Mouse (Mus musculus): Measurements from ENCODE around the gene Olfr1245. TPM values are rescaled to one million over a fixed set of nuclear protein-coding genes. Genes with fewer than 3 reads are reported as not detected.
"Not testable (repeated sequence)": the region's sequence is repeated elsewhere in the genome, so short reads cannot be mapped to it uniquely, and the experiment has no call there.

Olfr1245 gene
- polyA plus RNA-seq (2015; fragmentation: Nextera tagmentation; extraction: Ambion mirVana): not detected in 2 replicates

DNA sequence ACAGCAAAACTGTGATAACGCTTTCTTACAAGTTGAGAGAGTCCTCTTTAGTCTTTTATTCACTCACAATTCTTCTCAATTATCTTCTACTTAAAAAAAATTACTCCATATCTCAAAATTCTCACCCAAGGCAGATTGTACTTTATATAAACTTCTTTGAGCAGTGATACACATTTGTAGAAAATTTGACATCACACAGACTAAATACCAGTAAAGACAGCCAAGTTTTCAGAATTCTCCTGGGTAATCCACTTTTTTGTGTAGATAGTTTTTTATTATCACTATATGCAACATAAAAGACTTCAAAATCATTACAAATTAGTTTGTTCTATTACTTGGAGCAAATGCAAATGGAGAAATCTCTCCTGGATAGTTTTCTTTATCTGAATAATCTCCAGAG, at the start of gene Olfr1245:
Gene Olfr1245 (minus strand): TSS at position 101 of the 400 bp plus-strand sequence.
- 84% methylated on average over 1 of the region's 1 CpGs for WGBS
- no peak within 1 kb of the TSS for H3K4me2 ChIP-seq (replicated peaks)

DNA sequence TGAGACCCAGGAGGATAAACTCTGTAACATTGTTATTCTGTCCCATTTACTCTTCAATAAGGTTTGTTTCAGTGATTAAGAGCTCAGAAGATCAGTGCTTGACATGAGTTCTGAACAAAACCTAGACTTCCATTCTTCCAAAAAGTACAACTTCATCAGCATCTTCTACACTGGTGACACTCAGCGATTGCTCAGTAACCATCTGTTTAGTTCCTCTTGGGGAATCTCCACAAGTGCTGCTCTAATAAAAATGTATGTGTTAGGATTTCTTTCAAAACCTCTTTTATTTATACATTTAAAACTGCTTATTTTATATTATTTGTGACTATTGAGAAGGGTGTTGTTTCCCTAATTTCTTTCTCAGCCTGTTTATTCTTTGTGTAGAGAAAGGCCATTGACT, 39.9 kb upstream of the Olfr1245 start, which contains the start of gene Olfr1248:
Gene Olfr1248 (minus strand): TSS at position 101 of the 400 bp plus-strand sequence.
- WGBS: 89% methylated on average over 1 of the region's 1 CpGs
- H3K4me2 ChIP-seq (replicated peaks); H3K9me3 ChIP-seq (replicated peaks); H3K36me3 ChIP-seq; H3K27ac ChIP-seq (replicated peaks); ATAC-seq (ENCODE audit: insufficient number of reproducible peaks, low FRiP score, low TSS enrichment, low read depth); H3K4me1 ChIP-seq; H3K9ac ChIP-seq; H3K4me3 ChIP-seq (replicated peaks); H3K27me3 ChIP-seq: not testable (repeated sequence)

More for the DNA sequence above, at the start of gene Olfr1245:
- Histone ChIP-seq H3K27ac (replicated peaks) (no peak within 1 kb of the TSS), H3K36me3 (no peaks in the 10 kb centered on the region), H3K4me1 (no peaks in the 10 kb centered on the region), H3K4me3 (replicated peaks) (no peak within 1 kb of the TSS), H3K9me3 (replicated peaks) (no peaks in the 10 kb centered on the region), H3K27me3 (no peaks in the 10 kb centered on the region), H3K9ac (no peak within 1 kb of the TSS)
- ATAC-seq (ENCODE audit: insufficient number of reproducible peaks, low FRiP score, low TSS enrichment, low read depth): no peak

DNA sequence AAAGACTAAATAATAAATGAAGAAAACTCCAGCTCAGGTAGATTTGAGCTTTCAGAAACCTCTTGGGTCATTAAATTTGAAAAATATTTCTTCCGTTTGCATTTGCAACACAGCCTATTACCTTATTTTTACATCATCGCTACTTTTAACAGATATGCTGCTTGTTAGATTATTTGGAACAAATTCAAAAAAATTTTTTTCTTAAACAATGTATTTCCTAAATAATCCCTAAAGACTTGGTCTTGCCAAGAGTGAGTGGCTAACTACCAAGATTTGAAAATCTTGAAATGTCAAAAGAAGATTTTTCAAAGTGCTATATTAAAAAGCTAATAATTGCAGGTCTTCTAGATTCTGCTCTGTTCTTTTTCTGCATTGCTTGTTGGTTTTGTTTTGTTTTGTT, 35.8 kb upstream of the Olfr1245 start, which contains the start of gene Olfr1247:
Gene Olfr1247 (minus strand): TSS at position 101 of the 400 bp plus-strand sequence.
- no peak within 1 kb of the TSS for H3K4me2 ChIP-seq (replicated peaks)
- no peaks in the 10 kb centered on the region for H3K36me3 ChIP-seq
- ATAC-seq (ENCODE audit: insufficient number of reproducible peaks, low FRiP score, low TSS enrichment, low read depth): no peak
- no peaks in the 10 kb centered on the region for H3K4me1 ChIP-seq
- 88% methylated on average over 2 of the region's 2 CpGs for WGBS
- no peak within 1 kb of the TSS for H3K27ac ChIP-seq (replicated peaks)
- no peak within 1 kb of the TSS for H3K9ac ChIP-seq
- no peaks in the 10 kb centered on the region for H3K9me3 ChIP-seq (replicated peaks)
- H3K27me3 ChIP-seq: no peaks in the 10 kb centered on the region
- no peak within 1 kb of the TSS for H3K4me3 ChIP-seq (replicated peaks)

GRCm38 (mm10) chr2:89593057-89593456, 14.8 kb upstream of the Olfr1245 start, which contains the start of gene Olfr1246:
Olfr1246 (minus strand) TSS chr2:89593157.
- Histone ChIP-seq H3K4me2 (replicated peaks) (no peak within 1 kb of the TSS), H3K4me1 (no peaks in the 10 kb centered on the region)
- WGBS: 68% methylated on average over 2 of the region's 2 CpGs

DNA sequence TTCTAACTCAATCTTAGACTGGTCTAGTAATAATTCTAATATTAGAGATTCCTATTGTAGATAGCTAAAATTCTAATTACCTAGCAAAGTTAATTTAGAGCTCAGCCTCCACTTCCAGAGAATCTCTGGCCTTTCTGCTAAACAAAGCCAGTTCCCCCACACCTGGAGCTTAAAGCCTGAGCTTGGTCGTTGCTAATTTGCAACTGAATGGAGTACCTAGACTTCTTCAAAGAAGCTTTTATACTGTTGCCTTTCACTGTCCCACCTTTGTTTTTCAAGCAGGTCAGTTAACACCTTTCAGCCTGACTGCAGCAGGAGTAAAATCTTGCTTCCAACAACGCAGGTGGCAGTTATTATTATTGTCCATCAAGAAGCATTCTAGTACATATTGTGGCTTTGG, 15.5 kb downstream of the Olfr1245 start:
- H3K27ac ChIP-seq (replicated peaks); H3K4me3 ChIP-seq (replicated peaks); H3K27me3 ChIP-seq; H3K9me3 ChIP-seq (replicated peaks); H3K9ac ChIP-seq; H3K4me1 ChIP-seq; ATAC-seq (ENCODE audit: insufficient number of reproducible peaks, low FRiP score, low TSS enrichment, low read depth); H3K4me2 ChIP-seq (replicated peaks); H3K36me3 ChIP-seq: not testable (repeated sequence)
- 54% methylated on average over 2 of the region's 2 CpGs for WGBS

More at GRCm38 (mm10) chr2:89593057-89593456, 14.8 kb upstream of the Olfr1245 start, which contains the start of gene Olfr1246:
- Histone ChIP-seq H3K27me3 (no peaks in the 10 kb centered on the region), H3K27ac (replicated peaks) (no peak within 1 kb of the TSS), H3K9ac (no peak within 1 kb of the TSS), H3K9me3 (replicated peaks) (no peaks in the 10 kb centered on the region), H3K4me3 (replicated peaks) (no peak within 1 kb of the TSS), H3K36me3 (no peaks in the 10 kb centered on the region)
- no peak for ATAC-seq (ENCODE audit: insufficient number of reproducible peaks, low FRiP score, low TSS enrichment, low read depth)

GRCm38 (mm10) chr2:89544516-89544915, 33.7 kb downstream of the Olfr1245 start:
- no peak for ATAC-seq (ENCODE audit: insufficient number of reproducible peaks, low FRiP score, low TSS enrichment, low read depth)
- H3K9me3 ChIP-seq (replicated peaks): no peaks in the 10 kb centered on the region
- no peak overlapping the region for H3K4me2 ChIP-seq (replicated peaks)
- no peaks in the 10 kb centered on the region for H3K4me1 ChIP-seq
- H3K36me3 ChIP-seq: no peaks in the 10 kb centered on the region
- H3K9ac ChIP-seq: no peak overlapping the region
- H3K27me3 ChIP-seq: no peaks in the 10 kb centered on the region
- no peak overlapping the region for H3K4me3 ChIP-seq (replicated peaks)
- no peak overlapping the region for H3K27ac ChIP-seq (replicated peaks)
- 48% methylated on average over 2 of the region's 2 CpGs for WGBS

GRCm38 (mm10) chr2:89539923-89540322, 38.3 kb downstream of the Olfr1245 start:
- Histone ChIP-seq H3K36me3 (no peaks in the 10 kb centered on the region), H3K4me3 (replicated peaks) (no peak overlapping the region), H3K4me2 (replicated peaks) (no peak overlapping the region), H3K9me3 (replicated peaks) (no peaks in the 10 kb centered on the region), H3K27me3 (no peaks in the 10 kb centered on the region), H3K27ac (replicated peaks) (no peak overlapping the region), H3K4me1 (no peaks in the 10 kb centered on the region), H3K9ac (no peak overlapping the region)
- no peak for ATAC-seq (ENCODE audit: insufficient number of reproducible peaks, low FRiP score, low TSS enrichment, low read depth)
- whole genome bisulfite sequencing: 67% methylated on average over 1 of the region's 1 CpGs

DNA sequence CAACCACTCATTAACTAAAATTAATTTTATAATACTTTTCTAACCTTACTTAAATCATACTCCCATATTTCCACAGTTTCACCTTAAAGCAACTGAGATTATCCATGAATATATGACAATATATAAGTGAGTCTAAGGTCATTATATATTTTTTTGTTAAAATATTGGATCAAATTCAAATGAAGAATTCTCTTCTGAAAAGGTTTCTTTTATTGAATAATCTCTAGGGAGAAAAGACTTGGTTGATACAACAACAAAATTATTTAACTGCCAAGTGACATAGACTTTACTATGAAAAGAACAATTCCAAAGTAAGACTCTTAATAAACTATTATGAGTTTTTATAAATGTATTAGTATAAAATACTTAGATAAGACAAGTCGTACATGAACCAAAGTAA, 46.9 kb downstream of the Olfr1245 start, which contains the start of gene Olfr1243:
Gene Olfr1243 (minus strand): TSS at position 101 of the 400 bp plus-strand sequence.
- 76% methylated on average over 1 of the region's 1 CpGs for WGBS
- Histone ChIP-seq H3K9ac (no peak within 1 kb of the TSS), H3K27me3 (no peaks in the 10 kb centered on the region), H3K27ac (replicated peaks) (no peak within 1 kb of the TSS), H3K4me3 (replicated peaks) (no peak within 1 kb of the TSS), H3K36me3 (no peaks in the 10 kb centered on the region), H3K4me2 (replicated peaks) (no peak within 1 kb of the TSS), H3K4me1 (no peaks in the 10 kb centered on the region), H3K9me3 (replicated peaks) (no peaks in the 10 kb centered on the region)
- no peak for ATAC-seq (ENCODE audit: insufficient number of reproducible peaks, low FRiP score, low TSS enrichment, low read depth)

Other genes with a start within 250 kb of the Olfr1245 start
- not detected in 2 replicates for gene Olfr1232, start 248.8 kb downstream of the Olfr1245 start, polyA plus RNA-seq (2015; fragmentation: Nextera tagmentation; extraction: Ambion mirVana)
- gene Olfr1233, start 236.0 kb downstream of the Olfr1245 start, polyA plus RNA-seq (2015; fragmentation: Nextera tagmentation; extraction: Ambion mirVana): not detected in 2 replicates
- 0.08 TPM in 1 of 2 replicates, not detected in the other for gene Olfr1234, start 213.6 kb downstream of the Olfr1245 start, polyA plus RNA-seq (2015; fragmentation: Nextera tagmentation; extraction: Ambion mirVana)
- gene Olfr1238, start 168.8 kb downstream of the Olfr1245 start, polyA plus RNA-seq (2015; fragmentation: Nextera tagmentation; extraction: Ambion mirVana): not detected in 2 replicates
- 0.12 TPM in 1 of 2 replicates, not detected in the other for gene Olfr1239, start 158.0 kb downstream of the Olfr1245 start, polyA plus RNA-seq (2015; fragmentation: Nextera tagmentation; extraction: Ambion mirVana)
- gene Olfr1240, start 135.4 kb downstream of the Olfr1245 start, polyA plus RNA-seq (2015; fragmentation: Nextera tagmentation; extraction: Ambion mirVana): 0.13 and 0.14 TPM in 2 replicates
- gene Olfr1241, start 91.3 kb downstream of the Olfr1245 start, polyA plus RNA-seq (2015; fragmentation: Nextera tagmentation; extraction: Ambion mirVana): not detected in 2 replicates
- gene Olfr1242, start 80.1 kb downstream of the Olfr1245 start, polyA plus RNA-seq (2015; fragmentation: Nextera tagmentation; extraction: Ambion mirVana): not detected in 2 replicates
- gene Olfr1243, start 47.0 kb downstream of the Olfr1245 start, polyA plus RNA-seq (2015; fragmentation: Nextera tagmentation; extraction: Ambion mirVana): not detected in 2 replicates
- not detected in 2 replicates for gene Olfr1246, start 14.7 kb upstream of the Olfr1245 start, polyA plus RNA-seq (2015; fragmentation: Nextera tagmentation; extraction: Ambion mirVana)
- 0.05 TPM in 1 of 2 replicates, not detected in the other for gene Olfr1247, start 35.7 kb upstream of the Olfr1245 start, polyA plus RNA-seq (2015; fragmentation: Nextera tagmentation; extraction: Ambion mirVana)
- gene Olfr1248, start 39.8 kb upstream of the Olfr1245 start, polyA plus RNA-seq (2015; fragmentation: Nextera tagmentation; extraction: Ambion mirVana): not detected in 2 replicates
- not detected in 2 replicates for gene Olfr1249, start 56.5 kb upstream of the Olfr1245 start, polyA plus RNA-seq (2015; fragmentation: Nextera tagmentation; extraction: Ambion mirVana)
- gene Olfr1250, start 83.0 kb upstream of the Olfr1245 start, polyA plus RNA-seq (2015; fragmentation: Nextera tagmentation; extraction: Ambion mirVana): not detected in 2 replicates
- not detected in 2 replicates for gene Olfr1251, start 93.5 kb upstream of the Olfr1245 start, polyA plus RNA-seq (2015; fragmentation: Nextera tagmentation; extraction: Ambion mirVana)
- gene Olfr1252, start 146.6 kb upstream of the Olfr1245 start, polyA plus RNA-seq (2015; fragmentation: Nextera tagmentation; extraction: Ambion mirVana): not detected in 2 replicates
- not detected in 2 replicates for gene Olfr1253, start 178.6 kb upstream of the Olfr1245 start, polyA plus RNA-seq (2015; fragmentation: Nextera tagmentation; extraction: Ambion mirVana)
- gene Olfr1254, start 215.2 kb upstream of the Olfr1245 start, polyA plus RNA-seq (2015; fragmentation: Nextera tagmentation; extraction: Ambion mirVana): not detected in 2 replicates
- not detected in 2 replicates for gene Olfr1255, start 233.6 kb upstream of the Olfr1245 start, polyA plus RNA-seq (2015; fragmentation: Nextera tagmentation; extraction: Ambion mirVana)